Mouse (Mus musculus) olfactory bulb, adult 2 months (tissue): ENCODE results near the gene Krt39.

Experiments used
- CTCF ChIP-seq: fragments of 200-500 bp; IDR thresholded peaks from 2 replicates; pipeline ENCODE4 v1.5.1; 2012; ENCODE audit warnings: low read depth, mild to moderate bottlenecking, low read length, moderate library complexity; ENCODE audit not compliant: insufficient read depth
- POLR2A ChIP-seq: fragments of 200-500 bp; IDR thresholded peaks from 2 replicates; pipeline ENCODE4 v1.6.1; 2012; ENCODE audit warnings: mild to moderate bottlenecking, low read depth, low read length, moderate library complexity; ENCODE audit not compliant: insufficient read depth

DNA sequence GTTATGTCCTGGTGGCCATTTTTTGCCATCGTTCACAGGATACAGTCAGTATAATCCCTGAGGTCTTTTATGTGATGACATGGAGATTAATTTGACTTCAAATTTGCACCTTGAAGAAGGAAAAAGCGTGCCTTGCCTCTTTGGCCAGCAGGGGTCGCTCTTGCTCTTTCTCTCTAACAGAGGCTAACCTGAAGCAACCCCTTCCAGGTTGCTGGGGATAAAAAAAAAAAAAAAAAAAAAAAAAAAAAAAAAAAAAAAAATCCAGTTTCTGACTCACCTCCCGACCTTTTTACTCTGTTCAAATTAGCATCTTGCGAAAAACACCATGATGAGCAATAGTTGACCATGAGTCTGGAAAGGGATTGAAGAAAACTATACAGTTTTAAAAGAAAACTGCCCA lies 56.3 kb downstream of the Krt39 start:
- TF ChIP-seq CTCF (peak; percentile 51), POLR2A (no peak)
